Comparison of ENCODE assay signal across 14 mouse cellular contexts in the genomic region with DNA sequence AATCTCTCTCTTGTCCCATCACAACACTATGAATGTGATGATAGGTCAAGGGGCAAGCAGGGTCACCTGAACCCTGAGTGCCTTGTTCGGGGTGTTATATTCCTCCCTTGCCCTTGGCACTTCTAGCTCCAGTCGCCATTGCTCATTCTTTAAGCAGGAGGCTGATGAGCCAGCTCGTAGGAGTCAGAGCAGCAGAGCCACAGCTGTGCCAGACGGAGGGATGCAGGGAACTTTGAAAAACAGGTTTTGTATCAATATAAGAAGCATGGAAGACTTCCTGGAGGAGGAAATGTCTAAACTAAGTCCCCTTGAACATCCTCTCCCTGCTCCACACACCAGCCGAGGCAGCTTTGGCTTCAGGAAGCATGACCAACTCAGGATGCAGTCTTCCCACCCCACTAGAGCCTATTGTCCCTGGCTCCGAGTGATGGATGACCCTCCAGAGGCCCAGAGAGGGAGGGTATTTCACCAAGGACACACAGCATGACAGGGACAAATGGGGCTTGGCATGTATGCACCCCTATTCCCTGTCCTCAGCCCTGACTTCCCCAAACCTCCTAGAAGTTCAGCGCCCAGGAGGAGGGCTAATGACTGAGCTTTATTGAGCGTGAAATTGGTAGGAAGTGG.
DNase-seq lines count a peak whose midpoint lies in the region; ATAC-seq and TF ChIP-seq lines count a peak whose summit lies in the region.
"Had no signal": no experiment of that assay in that cellular context is flagged by ENCODE, and none has a peak within 500 bp of the region (broad histone marks: within the 10 kb centered on the region; RNA-seq: fewer than 3 reads in every experiment).

No protein-coding gene starts in this region.

- 0 out of 2 replicates have a peak, but pooled peaks have one; percentile 6 for ATAC-seq in forebrain, embryonic 15.5 days (replicated peaks)
- ATAC-seq in forebrain, embryonic 11.5 days (replicated peaks; ENCODE audit: low FRiP score): no peak
- no peak for ATAC-seq in forebrain, postnatal 0 days
- ATAC-seq in kidney, embryonic 16.5 days (ENCODE audit: low FRiP score, low TSS enrichment): peak; percentile 54
- no peak for ATAC-seq in heart, embryonic 12.5 days (ENCODE audit: insufficient number of reproducible peaks, low FRiP score)
- ATAC-seq in intestine, embryonic 16.5 days: no peak

- no peak for DNase-seq in forebrain, embryonic 11.5 days (ENCODE audit: low spot score)
- DNase-seq in adrenal gland, postnatal 10 days: peak; percentile 61
- DNase-seq in forebrain, postnatal 0 days: no peak
- no peak for DNase-seq in retina, postnatal 1 day
- DNase-seq: cerebellum, postnatal 25 days; layer of hippocampus, postnatal 36 days; lung, adult 2 months had no signal

- H3K27ac ChIP-seq in forebrain, embryonic 15.5 days (replicated peaks): peak overlapping the region; percentile 67; the same call in 1 of the 2 replicates
- no peak overlapping the region for H3K27ac ChIP-seq in forebrain, embryonic 11.5 days (ENCODE audit: low read depth, low read length)
- peak overlapping the region; percentile 69; the same call in 1 of the 2 replicates for H3K27ac ChIP-seq in forebrain, postnatal 0 days (ENCODE audit: low read depth, low read length)
- H3K27ac ChIP-seq in kidney, embryonic 16.5 days (ENCODE audit: low read length): no peak overlapping the region; the same call in 1 of the 2 replicates
- H3K27ac ChIP-seq in heart, embryonic 12.5 days (ENCODE audit: poor library complexity, severe bottlenecking): no peak overlapping the region
- H3K27ac ChIP-seq in intestine, embryonic 16.5 days (ENCODE audit: low read length): no peak overlapping the region
- H3K27ac ChIP-seq: embryonic facial prominence, embryonic 13.5 days; limb, embryonic 13.5 days; midbrain, embryonic 12.5 days had no signal

- no peak for TF ChIP-seq CTCF in forebrain, postnatal 0 days (IDR thresholded peaks at IDR 0.05; ENCODE audit: low read depth)

- H3K9ac ChIP-seq in forebrain, embryonic 15.5 days (replicated peaks): no peak overlapping the region
- no peak overlapping the region for H3K9ac ChIP-seq in forebrain, embryonic 11.5 days (ENCODE audit: low read length)
- no peak overlapping the region for H3K9ac ChIP-seq in forebrain, postnatal 0 days
- H3K9ac ChIP-seq in kidney, embryonic 16.5 days (replicated peaks; ENCODE audit: low read length): no peak overlapping the region
- no peak overlapping the region for H3K9ac ChIP-seq in heart, embryonic 12.5 days
- no peak overlapping the region for H3K9ac ChIP-seq in intestine, embryonic 16.5 days (ENCODE audit: low read depth, low read length)
- H3K9ac ChIP-seq: embryonic facial prominence, embryonic 13.5 days; limb, embryonic 13.5 days; midbrain, embryonic 12.5 days had no signal

- no peaks in the 10 kb centered on the region for H3K36me3 ChIP-seq in forebrain, embryonic 15.5 days
- H3K36me3 ChIP-seq in forebrain, embryonic 11.5 days (ENCODE audit: control insufficient read depth, insufficient read depth, low read length): no peaks in the 10 kb centered on the region
- H3K36me3 ChIP-seq in forebrain, postnatal 0 days (ENCODE audit: insufficient read depth): 0 out of 2 replicates have a peak, but pooled peaks cover 3% of the 10 kb centered on the region
- no peaks in the 10 kb centered on the region for H3K36me3 ChIP-seq in kidney, embryonic 16.5 days (ENCODE audit: insufficient read depth, low read length)
- no peaks in the 10 kb centered on the region for H3K36me3 ChIP-seq in heart, embryonic 12.5 days
- no peaks in the 10 kb centered on the region for H3K36me3 ChIP-seq in intestine, embryonic 16.5 days (ENCODE audit: control insufficient read depth, insufficient read depth, low read length)
- H3K36me3 ChIP-seq: embryonic facial prominence, embryonic 13.5 days; limb, embryonic 13.5 days; midbrain, embryonic 12.5 days had no signal

- H3K4me2 ChIP-seq in forebrain, embryonic 15.5 days (replicated peaks): no peak overlapping the region
- no peak overlapping the region for H3K4me2 ChIP-seq in forebrain, embryonic 11.5 days (ENCODE audit: low read depth, low read length, severe bottlenecking)
- H3K4me2 ChIP-seq in forebrain, postnatal 0 days (ENCODE audit: low read depth): no peak overlapping the region
- no peak overlapping the region for H3K4me2 ChIP-seq in kidney, embryonic 16.5 days (replicated peaks; ENCODE audit: low read depth, low read length)
- no peak overlapping the region for H3K4me2 ChIP-seq in heart, embryonic 12.5 days
- H3K4me2 ChIP-seq in intestine, embryonic 16.5 days (ENCODE audit: low read depth, low read length): no peak overlapping the region
- H3K4me2 ChIP-seq: embryonic facial prominence, embryonic 13.5 days; limb, embryonic 13.5 days; midbrain, embryonic 12.5 days had no signal

- H3K4me1 ChIP-seq in forebrain, embryonic 15.5 days: peaks cover 25% of the 10 kb centered on the region
- H3K4me1 ChIP-seq in forebrain, embryonic 11.5 days (replicated peaks; ENCODE audit: control insufficient read depth, insufficient read depth, low read length): no peaks in the 10 kb centered on the region
- 0 out of 2 replicates have a peak, but pooled peaks cover 14% of the 10 kb centered on the region for H3K4me1 ChIP-seq in forebrain, postnatal 0 days (ENCODE audit: insufficient read depth)
- peaks cover 36% of the 10 kb centered on the region for H3K4me1 ChIP-seq in kidney, embryonic 16.5 days (ENCODE audit: insufficient read depth, low read length)
- H3K4me1 ChIP-seq in heart, embryonic 12.5 days (replicated peaks): peaks cover 15% of the 10 kb centered on the region
- no peaks in the 10 kb centered on the region for H3K4me1 ChIP-seq in intestine, embryonic 16.5 days (ENCODE audit: control insufficient read depth, insufficient read depth, low read length)
- H3K4me1 ChIP-seq: midbrain, embryonic 12.5 days had no signal

- H3K9me3 ChIP-seq in forebrain, embryonic 15.5 days: no peaks in the 10 kb centered on the region
- H3K9me3 ChIP-seq in forebrain, embryonic 11.5 days (ENCODE audit: control insufficient read depth, low read length): no peaks in the 10 kb centered on the region
- no peaks in the 10 kb centered on the region for H3K9me3 ChIP-seq in forebrain, postnatal 0 days (ENCODE audit: low read length)
- H3K9me3 ChIP-seq in kidney, embryonic 16.5 days (ENCODE audit: low read length): no peaks in the 10 kb centered on the region
- H3K9me3 ChIP-seq in heart, embryonic 12.5 days (replicated peaks): no peaks in the 10 kb centered on the region
- no peaks in the 10 kb centered on the region for H3K9me3 ChIP-seq in intestine, embryonic 16.5 days (ENCODE audit: control insufficient read depth, low read length)
- H3K9me3 ChIP-seq: embryonic facial prominence, embryonic 13.5 days; limb, embryonic 13.5 days; midbrain, embryonic 12.5 days had no signal

- H3K4me3 ChIP-seq in forebrain, embryonic 15.5 days: no peak overlapping the region
- no peak overlapping the region for H3K4me3 ChIP-seq in forebrain, embryonic 11.5 days (ENCODE audit: low read depth, low read length)
- no peak overlapping the region for H3K4me3 ChIP-seq in forebrain, postnatal 0 days (ENCODE audit: low read depth, low read length)
- H3K4me3 ChIP-seq in kidney, embryonic 16.5 days (ENCODE audit: low read length): no peak overlapping the region
- H3K4me3 ChIP-seq in heart, embryonic 12.5 days: no peak overlapping the region
- H3K4me3 ChIP-seq in intestine, embryonic 16.5 days (ENCODE audit: low read length): no peak overlapping the region
- H3K4me3 ChIP-seq: embryonic facial prominence, embryonic 13.5 days; limb, embryonic 13.5 days; midbrain, embryonic 12.5 days had no signal

- 72% methylated on average over 8 of the region's 8 CpGs for WGBS in forebrain, embryonic 15.5 days
- 65% methylated on average over 8 of the region's 8 CpGs for WGBS in forebrain, embryonic 11.5 days
- 68% methylated on average over 8 of the region's 8 CpGs for WGBS in forebrain, postnatal 0 days
- WGBS in kidney, embryonic 16.5 days: 10% methylated on average over 8 of the region's 8 CpGs
- WGBS in heart, embryonic 12.5 days: 66% methylated on average over 8 of the region's 8 CpGs
- 50% methylated on average over 8 of the region's 8 CpGs for WGBS in intestine, embryonic 16.5 days

- H3K27me3 ChIP-seq in forebrain, embryonic 15.5 days: no peaks in the 10 kb centered on the region
- no peaks in the 10 kb centered on the region for H3K27me3 ChIP-seq in forebrain, embryonic 11.5 days (ENCODE audit: control insufficient read depth, insufficient read depth, low read length)
- H3K27me3 ChIP-seq in forebrain, postnatal 0 days (ENCODE audit: insufficient read depth, low read length): no peaks in the 10 kb centered on the region
- no peaks in the 10 kb centered on the region for H3K27me3 ChIP-seq in kidney, embryonic 16.5 days (ENCODE audit: insufficient read depth, low read length)
- no peaks in the 10 kb centered on the region; the same call in 1 of the 2 replicates for H3K27me3 ChIP-seq in heart, embryonic 12.5 days (replicated peaks)
- no peaks in the 10 kb centered on the region for H3K27me3 ChIP-seq in intestine, embryonic 16.5 days (replicated peaks; ENCODE audit: control insufficient read depth, insufficient read depth, low read length)
- H3K27me3 ChIP-seq: embryonic facial prominence, embryonic 13.5 days; limb, embryonic 13.5 days; midbrain, embryonic 12.5 days had no signal

Comparison
In these comparisons a context has a peak if more than half of its experiments do, and no peak if none do; other contexts are left out.
1. ATAC-seq: peak in forebrain, embryonic 15.5 days (single experiment) and kidney, embryonic 16.5 days (single experiment); none in forebrain, embryonic 11.5 days (single experiment), forebrain, postnatal 0 days (single experiment), heart, embryonic 12.5 days (single experiment) and intestine, embryonic 16.5 days (single experiment).
2. H3K27ac ChIP-seq: peak in forebrain, embryonic 15.5 days (single experiment) and forebrain, postnatal 0 days (single experiment); none in forebrain, embryonic 11.5 days (single experiment), kidney, embryonic 16.5 days (single experiment), heart, embryonic 12.5 days (single experiment) and intestine, embryonic 16.5 days (single experiment).